Mouse (Mus musculus): ENCODE data around the gene Ttc17. TPM values are rescaled to one million over a fixed set of nuclear protein-coding genes. Genes with fewer than 3 reads are reported as not detected.
"Not testable (repeated sequence)": the region's sequence is repeated elsewhere in the genome, so short reads cannot be mapped to it uniquely, and the experiment has no call there.

Ttc17 gene
- total RNA-seq (2021), result 10 to 100 TPM; 32.9 to 33.8 TPM
- long read RNA-seq, experiment 1, full-length matches to known transcripts, result 3 of 7 reads
- long read RNA-seq, experiment 1, partial matches to known transcripts, result 3 of 7 reads
- long read RNA-seq, experiment 1, other reads (novel, unspliced or antisense), result 1 of 7 reads
- long read RNA-seq, experiment 2, full-length matches to known transcripts, result 17 of 31 reads
- long read RNA-seq, experiment 2, partial matches to known transcripts, result 5 of 31 reads
- long read RNA-seq, experiment 2, other reads (novel, unspliced or antisense), result 9 of 31 reads

DNA sequence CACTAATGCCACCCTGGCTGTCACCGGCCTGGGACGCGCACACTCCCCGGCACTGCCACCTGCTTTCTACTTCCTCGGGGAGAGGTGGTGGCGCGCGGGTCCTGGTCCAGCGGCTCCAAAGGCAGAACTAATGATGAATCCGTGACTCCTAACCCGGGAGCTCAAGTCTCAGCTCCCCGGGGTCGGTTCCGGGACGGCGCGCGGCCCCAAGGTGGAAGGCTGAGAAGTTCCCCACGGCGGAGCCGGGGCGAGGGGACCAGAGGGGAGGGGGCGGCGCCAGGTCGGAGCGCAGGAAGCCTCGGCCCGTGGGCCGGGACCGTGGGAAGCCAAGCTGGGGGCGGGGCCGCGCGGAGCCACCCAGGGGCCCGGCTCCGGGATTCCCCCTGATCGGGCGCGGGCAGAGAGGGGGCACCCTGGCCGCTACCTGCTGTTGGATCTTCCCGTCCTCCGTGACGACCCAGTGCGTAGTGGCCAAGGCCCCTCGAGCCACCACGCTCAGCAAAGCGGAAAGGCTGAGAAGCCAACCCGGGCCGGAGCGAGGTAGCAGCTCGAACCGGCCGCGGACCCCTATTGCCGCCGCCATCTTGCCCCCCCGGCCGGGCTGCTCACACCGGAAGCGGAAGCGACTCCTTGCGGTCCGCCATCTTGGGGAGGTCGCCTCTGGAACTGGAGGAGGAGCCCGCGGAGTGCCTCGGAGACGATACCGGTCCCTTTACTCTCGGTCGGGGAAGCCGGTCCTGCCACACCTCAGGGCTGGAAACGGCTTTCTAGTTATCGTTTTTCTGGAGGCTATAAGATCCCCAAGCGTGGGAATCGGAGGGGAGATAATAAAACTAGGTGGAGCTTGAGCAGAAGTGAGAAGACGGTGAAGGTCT is at the start of gene Ttc17:
Gene Ttc17, minus strand, starts transcription at position 607 of the 875 bp plus-strand sequence.
- peak; percentile 79 to 87 for DNase-seq (ENCODE audit: low spot score in 2 of 2)

DNA sequence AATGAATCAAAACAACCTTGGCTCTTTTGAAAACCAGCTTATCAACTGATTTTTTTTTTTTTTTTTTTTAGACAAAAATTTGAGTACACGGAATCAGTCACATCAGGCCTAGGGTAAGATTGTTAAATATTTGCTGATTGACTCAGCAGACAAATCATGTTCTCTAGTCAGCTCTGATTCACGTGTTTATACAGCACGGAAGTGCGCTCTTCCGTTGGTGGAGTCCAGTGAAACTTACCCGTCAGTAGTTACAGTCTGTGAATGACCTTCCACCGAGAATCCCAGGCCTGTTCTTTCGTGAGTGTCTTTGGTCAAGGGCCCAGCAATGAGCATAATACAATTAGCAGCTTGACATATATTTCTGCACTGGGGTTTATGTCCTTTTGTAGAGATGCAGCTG is 43.2 kb upstream of the Ttc17 start:
- DNase-seq (ENCODE audit: low spot score in 2 of 2), result no peak

DNA sequence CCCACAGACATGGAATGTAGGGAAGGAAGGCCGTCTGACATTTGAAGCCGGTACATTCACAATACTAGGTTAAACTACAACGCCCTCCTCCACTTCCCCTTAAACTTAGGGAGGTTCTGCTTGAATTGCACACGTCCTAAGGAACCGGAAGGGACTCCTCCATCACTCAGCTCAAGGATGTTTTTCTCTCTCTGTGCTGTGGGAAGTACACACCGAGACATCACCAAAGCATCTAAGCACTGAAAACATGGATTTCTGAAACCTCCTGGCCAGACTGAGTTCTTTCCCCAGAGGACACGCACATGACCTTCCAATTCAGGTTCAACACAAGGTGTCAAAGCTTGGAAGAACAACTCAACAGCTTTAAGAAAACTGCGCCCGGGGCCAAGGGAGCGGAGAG is 30.5 kb upstream of the Ttc17 start:
- no peak for DNase-seq (ENCODE audit: low spot score in 2 of 2)

DNA sequence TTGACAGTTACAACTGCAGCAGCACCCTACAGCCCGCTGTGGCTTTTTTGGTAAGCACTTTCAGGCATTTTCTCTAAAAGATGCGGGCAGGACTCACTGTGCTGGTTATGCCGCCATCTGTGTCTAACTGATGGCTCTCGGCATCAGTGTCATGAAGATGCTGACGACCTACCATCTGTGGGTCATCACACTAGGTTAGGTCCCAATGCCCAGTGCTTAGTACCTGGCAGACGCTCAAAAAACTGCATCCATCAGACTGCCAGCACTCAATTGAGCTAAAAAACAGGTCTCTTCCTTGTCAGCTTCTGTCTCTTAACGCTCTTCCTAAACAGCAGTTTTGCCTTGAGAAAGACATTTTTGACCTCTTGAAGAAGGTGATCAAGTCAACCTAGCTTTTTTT is 29.0 kb upstream of the Ttc17 start:
- DNase-seq (ENCODE audit: low spot score in 2 of 2), result no peak

DNA sequence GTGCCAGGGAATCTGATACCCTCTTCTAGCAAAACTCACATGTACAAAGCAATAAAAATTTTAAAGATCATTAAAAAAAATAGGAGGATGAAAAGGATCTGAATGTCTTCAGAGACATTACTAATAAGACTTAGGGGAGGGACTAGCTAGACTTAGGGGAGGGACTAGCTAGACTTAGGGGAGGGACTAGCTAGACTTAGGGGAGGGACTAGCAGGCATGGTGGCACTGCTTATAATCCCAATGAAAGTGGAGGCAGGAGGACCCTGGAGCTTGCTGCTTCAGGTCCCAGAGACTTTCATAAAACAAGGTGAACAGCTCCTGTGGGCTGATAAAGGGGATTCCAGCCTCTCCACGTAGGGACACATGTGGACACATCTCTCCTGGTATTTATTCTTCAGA is 28.3 kb upstream of the Ttc17 start:
- DNase-seq (ENCODE audit: low spot score in 2 of 2), result no peak

DNA sequence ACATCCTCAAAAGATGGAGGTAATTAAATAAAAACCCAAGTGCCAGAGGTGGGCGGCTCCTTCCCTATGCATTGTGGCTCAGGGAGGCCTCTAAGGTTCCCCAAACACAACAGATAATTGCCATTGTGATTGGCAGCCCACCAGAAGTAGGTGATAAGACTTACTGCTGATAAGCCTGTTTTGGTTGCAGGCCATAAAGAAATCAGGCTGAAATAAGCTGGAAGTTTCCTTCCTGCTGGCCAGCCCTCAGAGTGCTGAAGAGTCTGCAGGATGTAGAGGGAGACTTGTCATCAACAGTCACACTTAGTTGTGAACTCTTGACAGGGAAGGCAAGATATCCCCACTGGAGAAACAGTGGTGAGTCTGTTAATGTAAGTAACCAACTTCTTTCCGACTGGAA is 25.7 kb upstream of the Ttc17 start:
- DNase-seq (ENCODE audit: low spot score in 2 of 2), result no peak

DNA sequence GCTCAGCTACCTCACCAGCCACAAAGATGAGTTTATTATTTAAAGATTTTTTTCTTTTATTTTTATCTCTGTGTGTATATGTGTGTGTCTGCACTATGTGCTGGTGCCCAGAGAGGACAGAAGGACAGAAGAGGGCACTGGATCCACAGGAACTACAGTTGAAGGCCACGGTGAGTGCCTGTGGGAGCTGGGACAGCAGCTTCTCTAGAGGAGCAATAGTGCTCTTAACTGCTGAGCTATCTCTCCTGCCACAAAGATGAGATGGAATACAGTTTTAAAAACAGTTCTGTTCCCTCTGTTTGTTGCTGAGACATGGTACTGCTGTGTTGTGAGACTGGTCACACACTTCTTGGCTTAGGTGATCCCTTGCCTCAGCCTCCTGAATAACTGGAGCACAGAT is 22.0 kb upstream of the Ttc17 start:
- DNase-seq (ENCODE audit: low spot score in 2 of 2), result no peak

DNA sequence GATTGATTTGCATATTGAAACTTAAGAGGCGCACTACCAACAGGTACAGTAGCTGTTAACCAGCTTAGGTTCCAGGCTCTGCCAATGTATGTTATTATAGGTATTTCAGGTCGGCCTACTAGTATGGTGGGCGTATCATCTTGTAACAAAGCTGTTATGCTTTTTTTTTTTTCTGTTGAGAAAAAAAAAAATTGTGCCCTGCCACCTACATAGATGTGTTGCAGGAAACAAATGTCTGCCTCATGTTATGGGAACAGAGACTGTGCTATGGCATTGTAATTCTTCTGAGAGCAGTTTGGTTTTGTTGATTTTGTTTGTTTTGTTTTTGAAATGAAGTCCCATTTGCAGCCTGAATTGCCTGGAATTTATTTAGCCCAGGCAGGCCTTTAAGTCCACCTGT is 952 bp upstream of the Ttc17 start:
- no peak for DNase-seq (ENCODE audit: low spot score in 2 of 2)

DNA sequence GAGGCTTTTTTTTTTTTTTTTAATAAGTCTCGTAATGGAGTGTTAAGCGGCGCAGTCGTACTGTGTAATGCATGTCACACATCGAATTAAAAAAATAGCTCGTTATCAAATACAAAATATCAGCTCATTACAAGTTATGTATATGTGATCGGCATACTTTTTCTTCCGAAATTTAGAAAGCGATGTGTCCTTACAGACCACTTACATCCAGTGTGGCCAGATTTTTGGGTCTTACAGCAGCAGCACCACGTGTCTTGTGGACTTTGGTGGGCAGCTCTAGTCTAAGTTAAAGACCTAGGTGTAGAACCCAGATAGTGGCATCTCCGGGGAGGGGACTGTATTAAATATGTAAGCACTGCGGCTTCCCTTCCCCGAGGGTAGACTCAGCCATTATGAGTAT is 532 bp upstream of the Ttc17 start:
- no peak for DNase-seq (ENCODE audit: low spot score in 2 of 2)

DNA sequence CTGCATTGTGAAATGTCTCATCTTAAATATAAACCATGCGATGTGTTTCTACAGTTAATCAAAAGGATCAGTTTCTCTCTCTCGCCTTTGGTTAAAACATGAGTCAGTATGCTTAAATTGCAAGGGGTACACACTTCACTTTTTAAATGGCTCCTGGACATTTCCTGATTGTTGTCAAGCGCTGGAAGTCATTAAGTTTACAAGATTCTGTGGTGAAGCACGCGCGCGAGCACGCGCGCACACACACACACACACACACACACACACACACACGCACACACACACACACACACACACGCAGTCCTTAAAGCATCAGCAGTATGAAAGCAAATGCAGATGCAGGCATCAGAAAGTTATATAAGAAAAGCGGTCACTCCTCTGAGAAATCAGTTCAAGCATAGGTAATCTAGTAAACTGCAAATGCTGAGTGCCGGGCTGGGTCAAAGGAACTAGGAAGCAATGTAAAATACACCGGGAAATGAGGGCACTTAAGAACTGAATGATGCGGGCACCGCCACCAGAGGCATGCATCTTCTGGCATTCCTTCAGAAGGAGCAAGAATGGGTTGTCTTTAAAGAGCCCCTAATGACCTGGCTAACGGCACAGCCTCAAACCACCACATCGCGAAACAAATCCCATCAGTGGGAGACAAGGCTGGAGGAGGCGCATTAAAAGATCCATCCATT is 949 bp downstream of the Ttc17 start:
- DNase-seq (ENCODE audit: low spot score in 2 of 2), result no peak

DNA sequence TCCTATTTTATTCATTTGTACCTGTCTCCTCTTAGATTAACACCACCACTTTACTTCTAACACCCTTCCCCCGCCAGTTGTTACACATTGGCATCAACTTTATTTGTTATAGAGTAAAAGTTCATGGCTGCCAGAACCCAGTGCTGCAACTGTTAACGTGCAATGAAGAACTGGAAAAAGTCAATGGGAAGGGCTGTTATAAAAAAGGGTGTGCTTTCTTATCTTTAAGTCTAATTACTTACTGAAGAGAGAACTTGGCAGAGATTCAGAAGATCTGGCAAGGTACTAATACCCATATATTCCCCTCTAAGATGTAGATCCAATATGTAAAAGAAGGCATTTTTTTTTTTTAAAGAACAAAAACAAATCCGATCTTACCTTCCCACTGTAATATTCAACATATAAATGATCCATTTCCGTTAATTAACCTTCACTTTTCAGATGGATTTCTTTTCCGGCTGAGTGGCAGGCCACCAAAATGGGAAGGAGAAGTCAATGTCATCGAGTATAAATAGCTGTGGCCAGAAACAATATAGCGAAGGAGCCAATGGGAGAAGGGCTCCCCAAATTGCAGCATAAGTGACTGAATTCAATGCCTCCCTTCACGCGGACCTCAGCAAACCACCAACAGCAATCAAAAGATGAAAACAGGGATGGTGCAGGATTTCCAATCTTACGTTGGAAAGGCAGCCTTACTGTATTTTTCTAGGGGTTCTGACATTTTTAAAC is 1.8 kb downstream of the Ttc17 start:
- no peak for DNase-seq (ENCODE audit: low spot score in 2 of 2)

DNA sequence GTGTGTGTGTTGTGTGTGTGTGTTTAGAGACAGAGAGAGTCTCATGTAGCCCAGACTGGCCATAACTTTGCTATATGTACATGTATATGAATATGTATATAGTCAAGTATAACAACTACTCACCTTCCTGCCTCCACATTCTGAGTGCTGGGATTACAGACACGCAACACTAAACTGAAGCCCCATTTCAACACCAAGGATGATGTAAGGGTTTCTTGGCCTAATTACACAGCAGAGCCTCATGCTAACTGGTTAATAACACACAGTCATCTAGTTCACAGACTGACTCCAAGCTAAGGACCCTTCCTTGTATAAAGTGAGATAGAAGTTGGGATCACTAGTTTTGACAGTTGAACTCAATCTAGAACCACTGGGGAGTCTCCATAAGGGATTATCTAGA is 3.9 kb downstream of the Ttc17 start:
- DNase-seq (ENCODE audit: low spot score in 2 of 2), result no peak

DNA sequence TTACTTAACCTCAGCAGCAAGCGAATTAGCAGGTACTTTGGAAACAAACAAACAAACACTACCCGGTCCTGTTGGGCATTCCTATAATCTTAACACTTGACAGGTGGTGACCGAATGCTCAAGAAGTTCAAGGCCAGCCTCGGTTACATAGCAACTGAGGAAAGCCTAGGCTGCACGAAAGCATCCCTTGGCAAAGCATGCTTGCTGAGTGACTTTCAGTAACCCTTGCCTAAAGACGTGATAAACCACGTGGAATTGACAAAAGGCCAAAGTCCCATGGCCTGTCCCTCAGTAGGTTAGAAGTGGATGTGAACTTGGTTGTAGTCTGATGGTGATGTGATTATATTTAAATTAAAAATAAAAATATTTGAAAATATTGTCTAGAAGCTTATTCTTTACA is 4.4 kb downstream of the Ttc17 start:
- DNase-seq (ENCODE audit: low spot score in 2 of 2), result no peak

DNA sequence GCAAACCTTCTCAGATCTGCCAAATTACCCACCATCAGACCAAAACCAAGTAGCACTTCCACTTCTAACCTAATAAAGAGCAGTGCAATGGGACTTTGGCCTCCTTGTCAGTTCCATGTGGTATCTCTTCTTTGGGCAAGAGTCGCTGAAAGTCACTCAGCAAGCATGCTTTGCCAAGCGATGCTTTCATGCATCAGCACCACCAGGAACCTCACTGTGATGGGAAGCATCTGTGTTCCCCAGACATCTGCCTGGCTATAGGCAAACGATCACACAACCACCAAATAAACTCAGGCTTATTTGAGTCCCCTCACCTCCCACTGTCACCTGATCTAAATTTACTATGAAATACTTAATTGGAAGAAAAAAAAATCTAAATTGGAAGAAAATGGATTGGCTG is 5.5 kb downstream of the Ttc17 start:
- no peak for DNase-seq (ENCODE audit: low spot score in 2 of 2)

DNA sequence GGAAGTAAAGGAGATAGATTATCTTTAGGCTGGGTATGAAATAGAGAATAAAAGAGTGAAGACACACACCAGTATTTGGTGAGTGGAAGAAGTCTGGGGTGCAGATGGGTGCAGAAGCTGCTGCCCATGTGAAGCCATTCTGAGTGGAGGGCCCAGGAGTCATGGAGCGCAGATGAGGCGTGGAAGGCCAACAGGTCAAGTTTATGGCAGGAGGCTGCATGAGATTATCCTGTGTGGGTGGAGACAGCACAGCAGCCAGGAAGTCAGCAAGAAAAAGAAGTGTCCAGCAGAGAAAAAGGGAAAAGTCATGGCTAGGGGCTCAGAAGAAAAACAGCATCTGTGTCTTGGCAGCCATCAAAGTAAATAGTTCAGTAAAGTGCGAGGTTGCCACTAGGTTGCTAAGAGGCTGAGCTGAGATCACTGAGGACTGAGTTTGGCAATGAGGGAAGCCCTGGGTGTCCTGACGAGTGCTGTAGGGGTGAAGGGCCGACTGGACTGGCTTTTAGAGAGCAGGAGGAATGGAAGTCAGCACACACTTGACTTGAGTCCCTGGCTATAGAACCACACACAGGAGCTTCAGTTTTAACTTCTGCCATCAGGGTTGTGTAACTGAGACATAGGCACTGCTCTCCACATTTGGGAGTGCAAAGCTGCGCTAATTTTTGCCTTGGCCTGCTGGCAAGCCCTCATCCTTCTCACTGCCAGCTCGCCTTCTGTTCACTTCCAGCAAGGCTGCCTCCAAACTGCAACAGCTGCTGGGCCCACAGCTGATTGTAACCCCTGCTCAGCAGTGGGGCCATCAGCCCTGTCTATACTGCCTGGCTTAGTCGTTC is 8.1 kb downstream of the Ttc17 start:
- DNase-seq (ENCODE audit: low spot score in 2 of 2), result no peak

DNA sequence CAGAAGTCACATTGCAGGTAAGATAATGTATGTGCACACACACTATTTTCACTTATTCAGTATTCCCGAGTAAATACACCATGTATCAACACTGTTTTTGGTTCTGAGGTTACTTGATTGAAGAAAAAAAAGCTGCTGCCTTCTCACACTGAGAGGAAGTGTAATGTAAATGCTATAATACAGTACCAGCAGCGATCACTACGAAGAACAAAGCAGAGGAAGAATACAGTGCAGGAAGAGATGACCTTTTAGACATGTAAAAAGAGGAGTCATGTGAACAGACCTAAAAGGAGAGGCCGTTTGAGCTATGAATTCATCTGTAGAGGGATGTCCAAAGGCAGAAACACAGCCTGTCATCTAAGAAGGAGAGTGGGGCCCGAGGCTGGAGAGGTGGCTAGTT is 9.0 kb downstream of the Ttc17 start:
- no peak for DNase-seq (ENCODE audit: low spot score in 2 of 2)

DNA sequence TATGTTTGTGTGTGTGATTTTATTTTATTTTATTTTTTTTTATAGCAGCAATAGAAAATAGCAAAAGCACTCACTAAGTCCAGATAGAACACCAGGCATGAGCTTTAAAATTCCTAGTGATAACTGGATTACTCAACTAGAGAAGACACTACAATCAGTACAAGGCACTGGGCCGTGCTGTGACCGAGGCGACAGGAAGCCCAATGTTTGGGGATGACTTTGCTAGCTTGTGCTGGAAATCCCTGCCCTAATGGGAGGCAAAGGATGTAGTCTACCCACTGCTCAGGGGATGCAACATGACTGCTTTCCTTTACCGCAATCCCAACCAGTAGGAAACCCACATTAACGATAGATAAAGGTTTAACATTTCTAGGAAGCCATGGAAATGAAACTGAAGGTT is 10.2 kb downstream of the Ttc17 start:
- no peak for DNase-seq (ENCODE audit: low spot score in 2 of 2)

DNA sequence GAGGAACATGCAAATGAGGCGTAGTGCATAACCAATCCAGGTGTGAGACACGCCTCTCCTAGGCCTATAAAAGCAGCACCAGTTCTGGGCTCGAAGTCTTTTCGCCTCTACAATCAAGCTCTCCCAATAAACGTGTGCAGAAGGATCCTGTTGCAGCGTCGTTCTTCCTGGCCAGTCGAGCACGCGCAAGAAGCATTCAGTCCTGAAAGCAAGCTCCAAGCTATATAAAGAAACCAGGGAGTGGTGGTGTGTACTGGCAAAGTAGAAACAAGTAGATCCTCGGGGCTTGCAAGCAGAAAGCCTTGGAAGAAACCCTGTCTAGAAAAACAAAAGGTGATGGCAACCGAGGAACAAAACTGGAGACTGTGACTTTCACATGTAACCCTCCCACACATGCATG is 15.4 kb downstream of the Ttc17 start:
- DNase-seq (ENCODE audit: low spot score in 2 of 2), result not testable (repeated sequence)

DNA sequence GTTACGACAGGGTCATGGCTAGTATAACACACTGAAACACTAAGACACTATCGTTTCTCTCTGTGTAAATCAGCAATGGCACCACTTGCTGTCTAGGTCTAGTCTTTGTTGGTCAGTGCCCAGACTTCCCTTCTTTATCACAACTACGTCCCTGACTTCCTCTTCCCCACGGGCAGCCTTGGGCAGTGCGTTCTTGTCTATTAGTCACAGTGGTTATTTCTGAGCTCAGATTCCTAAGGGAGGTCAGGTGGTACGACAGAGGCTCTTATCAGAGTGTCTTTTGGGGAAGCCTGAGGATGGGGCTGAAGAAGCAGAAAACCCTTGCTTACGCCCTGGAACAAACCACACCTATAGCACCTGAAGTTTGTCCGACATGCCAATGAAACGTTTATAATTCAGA is 17.5 kb downstream of the Ttc17 start:
- DNase-seq (ENCODE audit: low spot score in 2 of 2), result no peak

DNA sequence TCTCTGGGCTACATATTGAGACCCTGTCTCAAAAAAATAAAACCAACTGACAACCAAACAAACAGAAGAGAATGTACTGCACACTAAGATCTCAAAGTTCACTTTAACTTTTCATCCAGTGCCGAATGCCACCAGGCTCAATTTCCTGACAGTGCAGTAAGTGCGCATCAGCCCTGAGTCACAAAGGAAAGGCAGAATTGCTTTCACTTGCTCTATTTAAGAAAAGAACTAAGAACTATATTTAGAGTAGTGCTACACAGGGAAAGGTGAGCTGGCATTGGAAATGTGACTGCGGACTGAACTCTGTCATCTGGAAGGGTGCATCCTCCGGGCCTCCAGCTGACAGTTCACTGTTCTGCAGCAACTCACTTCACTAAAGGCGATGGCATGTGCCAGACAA is 18.6 kb downstream of the Ttc17 start:
- no peak for DNase-seq (ENCODE audit: low spot score in 2 of 2)

DNA sequence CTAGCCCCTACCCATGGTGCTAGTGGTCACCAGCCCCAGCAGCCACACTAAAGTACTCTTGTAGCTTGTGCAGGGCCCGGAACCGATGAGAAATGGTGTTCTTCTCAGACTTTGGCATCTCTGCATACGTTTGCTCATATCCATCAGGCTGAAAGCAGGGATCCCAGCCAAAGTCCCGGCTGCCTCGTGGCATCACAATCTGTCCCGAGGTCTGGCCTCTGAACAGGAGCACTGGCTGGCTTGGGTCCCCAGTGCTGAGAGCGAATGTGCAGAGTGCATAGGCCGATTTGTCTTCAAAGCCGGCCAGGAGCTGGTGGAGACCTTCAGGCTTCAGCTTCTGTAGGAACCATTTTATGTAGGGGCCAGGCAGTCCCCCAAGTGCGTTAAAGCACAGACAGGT is 22.0 kb downstream of the Ttc17 start:
- not testable (repeated sequence) for DNase-seq (ENCODE audit: low spot score in 2 of 2)

All from adrenal gland, postnatal 4 days (tissue).